Mouse (Mus musculus) heart, embryonic 15.5 days (tissue): Measurements from ENCODE around the gene Arhgap24. TPM values are rescaled to one million over a fixed set of nuclear protein-coding genes. Genes with fewer than 3 reads are reported as not detected.

Source experiments
- ATAC-seq: fragments of 200-750 bp; cut with Nextera tagmentation; replicated peaks from 2 replicates; pipeline ENCODE4 v1.8.0; 2017; ENCODE audit warnings: low read depth, moderate TSS enrichment; ENCODE audit not compliant: insufficient number of reproducible peaks, insufficient read depth, low FRiP score
- H3K27ac ChIP-seq: fragments of 300-500 bp; sonication (generic); 2 replicates; pipeline ENCODE4 v1.5.1; 2015; ENCODE audit warnings: mild to moderate bottlenecking, inconsistent platforms
- H3K27me3 ChIP-seq: fragments of 300-500 bp; sonication (generic); 2 replicates; pipeline ENCODE4 v1.6.1; 2015; ENCODE audit warnings: inconsistent platforms
- H3K36me3 ChIP-seq: fragments of 300-500 bp; sonication (generic); 2 replicates; pipeline ENCODE4 v1.6.1; 2015; ENCODE audit warnings: mild to moderate bottlenecking, inconsistent platforms
- H3K4me1 ChIP-seq: fragments of 300-500 bp; sonication (generic); replicated peaks from 2 replicates; pipeline ENCODE4 v1.6.1; 2015; ENCODE audit warnings: inconsistent platforms
- H3K4me2 ChIP-seq: fragments of 300-500 bp; sonication (generic); 2 replicates; pipeline ENCODE4 v1.6.1; 2015; ENCODE audit warnings: inconsistent platforms, mild to moderate bottlenecking, moderate library complexity
- H3K4me3 ChIP-seq: fragments of 300-500 bp; sonication (generic); 2 replicates; pipeline ENCODE4 v1.5.1; 2015; ENCODE audit warnings: mild to moderate bottlenecking, inconsistent platforms
- H3K9ac ChIP-seq: fragments of 300-500 bp; sonication (generic); 2 replicates; pipeline ENCODE4 v1.6.1; 2015; ENCODE audit warnings: mild to moderate bottlenecking, inconsistent platforms
- H3K9me3 ChIP-seq: fragments of 300-500 bp; sonication (generic); replicated peaks from 2 replicates; pipeline ENCODE4 v1.6.1; 2016; ENCODE audit warnings: inconsistent platforms
- WGBS: fragments of 180-500 bp; shearing (Covaris S2); methylation state at CpG from one replicate; pipeline ENCODE4 v1.1.7; 2015; ENCODE audit warnings: mixed read lengths; 5-methylcytosine and 5-hydroxymethylcytosine counted together
- polyA plus RNA-seq: library from polyadenylated mRNA; unstranded; fragments of >200 nt; fragmentation: Nextera tagmentation; extraction: Ambion mirVana; gene quantifications from 2 replicates; pipeline ENCODE4 v1.2.1, GENCODE M21; 2015

Gene Arhgap24
- polyA plus RNA-seq, 1 experiment from 2014 or later = 13.4 TPM

DNA sequence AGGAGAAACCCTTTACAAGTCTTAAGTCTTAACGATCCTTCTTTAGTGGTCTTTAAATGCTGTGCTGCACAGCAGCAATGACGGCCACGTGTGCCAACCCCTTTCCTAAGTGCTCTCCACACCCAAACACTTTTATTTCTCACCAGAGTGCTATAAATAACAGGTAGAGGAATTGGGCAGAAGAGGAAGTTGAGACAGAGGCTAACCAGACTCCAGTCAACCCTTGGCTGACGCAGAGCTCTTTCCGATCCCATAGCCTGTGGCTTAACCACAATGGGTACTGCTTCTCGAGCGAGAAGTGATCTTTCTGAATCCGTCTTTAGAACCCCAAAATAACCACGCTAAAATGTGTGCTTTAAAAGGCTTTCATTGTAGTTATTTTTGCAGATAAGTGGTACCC lies 296.7 kb downstream of the Arhgap24 start:
- Histone ChIP-seq H3K9ac (no peak overlapping the region), H3K4me1 (peaks cover 12% of the 10 kb centered on the region), H3K4me3 (no peak overlapping the region), H3K27me3 (no peaks in the 10 kb centered on the region), H3K9me3 (no peaks in the 10 kb centered on the region), H3K27ac (peak overlapping the region; percentile 28; the same call in 1 of the 2 replicates), H3K4me2 (peak overlapping the region; percentile 17), H3K36me3 (no peaks in the 10 kb centered on the region)
- peak; percentile 50; the same call in 1 of the 2 replicates for ATAC-seq
- 43% methylated on average over 9 of the region's 9 CpGs for WGBS

DNA sequence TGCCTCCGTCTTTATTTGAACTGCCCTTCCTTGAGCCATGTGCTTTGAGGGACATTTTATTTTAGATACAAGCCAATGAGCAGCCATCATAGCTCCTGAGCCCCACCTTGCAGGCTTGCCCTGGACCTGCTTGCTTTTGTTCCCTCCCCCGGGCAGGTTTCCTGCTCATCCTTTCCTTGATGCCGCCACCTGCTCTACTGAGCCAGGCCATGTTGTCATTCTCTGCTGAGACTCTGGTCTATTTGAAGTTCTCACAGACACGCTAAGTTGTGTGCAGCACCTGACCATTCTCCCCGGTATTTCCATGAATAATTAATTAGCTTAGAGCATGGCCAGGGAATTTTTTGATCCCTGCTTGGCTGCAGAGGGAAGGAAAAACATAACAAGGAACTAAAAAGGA lies 297.1 kb downstream of the Arhgap24 start:
- no peak for ATAC-seq
- WGBS = 65% methylated on average over 5 of the region's 5 CpGs
- H3K9me3 ChIP-seq = no peaks in the 10 kb centered on the region
- peaks cover 12% of the 10 kb centered on the region for H3K4me1 ChIP-seq
- no peaks in the 10 kb centered on the region for H3K27me3 ChIP-seq
- peak overlapping the region; percentile 28; the same call in 1 of the 2 replicates for H3K27ac ChIP-seq
- no peaks in the 10 kb centered on the region for H3K36me3 ChIP-seq
- H3K4me3 ChIP-seq = no peak overlapping the region
- peak overlapping the region; percentile 17 for H3K4me2 ChIP-seq
- H3K9ac ChIP-seq = no peak overlapping the region

DNA sequence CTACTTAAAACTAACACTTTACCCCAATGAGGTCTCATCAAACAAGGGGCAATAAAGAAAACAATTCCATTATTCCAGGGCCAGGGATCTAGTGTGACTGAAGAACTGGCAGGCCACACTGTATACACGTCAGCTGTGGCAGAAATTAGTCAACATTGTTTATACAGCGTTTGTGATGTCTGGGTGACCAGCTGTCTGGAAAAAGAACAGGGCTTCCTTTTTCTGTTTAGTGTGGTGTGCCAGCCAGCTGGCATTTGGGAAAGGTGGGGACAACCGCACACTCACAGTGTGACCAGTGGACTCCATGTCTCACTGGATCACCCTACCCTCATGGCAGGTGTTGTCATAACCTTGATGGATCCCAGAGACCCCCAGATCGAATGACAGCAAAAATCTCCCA lies 302.4 kb downstream of the Arhgap24 start:
- Histone ChIP-seq H3K36me3 (no peaks in the 10 kb centered on the region), H3K27me3 (no peaks in the 10 kb centered on the region), H3K4me2 (no peak overlapping the region), H3K9me3 (no peaks in the 10 kb centered on the region), H3K4me1 (no peaks in the 10 kb centered on the region), H3K27ac (no peak overlapping the region), H3K4me3 (no peak overlapping the region), H3K9ac (no peak overlapping the region)
- 57% methylated on average over 4 of the region's 4 CpGs for WGBS
- ATAC-seq = 0 out of 2 replicates have a peak, but pooled peaks have one; percentile 27

DNA sequence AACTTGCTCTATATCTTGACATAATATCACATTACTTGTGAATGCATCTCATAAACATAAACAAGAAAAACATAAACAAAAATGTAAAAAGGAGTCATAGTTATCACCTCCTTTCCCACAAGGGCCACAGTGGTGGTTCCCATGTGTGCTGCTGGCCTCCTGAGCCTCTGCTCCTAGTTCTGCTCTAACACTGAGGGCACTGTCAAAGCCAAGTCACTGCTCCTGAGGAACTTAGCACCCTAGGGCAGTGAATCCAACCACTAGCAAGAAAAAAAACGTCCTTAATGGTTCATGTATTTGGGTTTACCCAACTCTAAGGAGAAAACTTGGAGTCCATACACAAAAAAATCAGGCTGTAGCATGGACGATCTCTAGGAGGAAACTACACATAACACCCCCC lies 304.9 kb downstream of the Arhgap24 start:
- WGBS = 67% methylated on average over 2 of the region's 2 CpGs
- H3K4me3 ChIP-seq = no peak overlapping the region
- H3K36me3 ChIP-seq = no peaks in the 10 kb centered on the region
- no peak for ATAC-seq
- H3K27ac ChIP-seq = no peak overlapping the region
- H3K9ac ChIP-seq = no peak overlapping the region
- no peaks in the 10 kb centered on the region for H3K4me1 ChIP-seq
- no peak overlapping the region for H3K4me2 ChIP-seq
- H3K9me3 ChIP-seq = no peaks in the 10 kb centered on the region
- H3K27me3 ChIP-seq = no peaks in the 10 kb centered on the region

DNA sequence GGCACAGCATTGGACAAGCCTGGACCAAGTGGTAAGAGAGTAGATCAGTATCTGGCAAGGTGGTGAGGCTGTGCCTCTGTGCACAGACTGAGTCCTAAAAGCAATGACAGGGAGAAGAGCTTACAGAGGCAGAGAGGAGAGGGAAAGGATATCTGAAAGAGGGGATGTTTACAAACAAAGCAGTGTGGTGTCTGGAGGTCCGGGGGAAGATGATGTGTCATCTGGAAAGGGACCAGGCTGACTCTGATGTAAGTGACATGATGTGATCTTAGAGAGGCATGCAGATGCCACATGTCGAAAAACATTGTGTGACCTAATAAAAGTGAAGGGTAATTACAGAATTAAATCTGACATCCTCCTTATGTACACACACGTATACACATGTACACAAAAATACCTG lies 307.2 kb downstream of the Arhgap24 start:
- Histone ChIP-seq H3K27me3 (no peaks in the 10 kb centered on the region), H3K4me2 (no peak overlapping the region), H3K4me1 (no peaks in the 10 kb centered on the region), H3K9me3 (no peaks in the 10 kb centered on the region), H3K9ac (no peak overlapping the region), H3K36me3 (no peaks in the 10 kb centered on the region), H3K4me3 (no peak overlapping the region), H3K27ac (no peak overlapping the region)
- no peak for ATAC-seq
- WGBS = 70% methylated on average over 3 of the region's 3 CpGs

DNA sequence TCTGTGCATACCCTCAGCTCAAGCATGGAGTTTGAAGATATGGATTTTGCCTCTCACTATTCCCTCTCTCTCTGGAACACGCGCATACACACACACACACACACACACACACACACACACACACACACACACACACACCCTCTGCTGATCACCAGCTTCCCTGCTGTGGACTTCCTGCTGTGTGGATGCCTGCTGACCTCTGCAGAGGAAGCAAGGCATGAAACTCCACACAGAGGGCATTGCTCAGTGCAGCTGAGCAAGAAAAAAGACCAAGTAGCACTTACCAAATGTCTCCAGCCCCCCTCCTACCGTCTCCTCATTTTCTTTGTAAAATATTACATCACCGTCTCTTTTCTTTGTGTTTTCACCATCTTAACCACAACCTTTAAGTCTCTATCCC lies 310.1 kb downstream of the Arhgap24 start:
- no peaks in the 10 kb centered on the region for H3K9me3 ChIP-seq
- H3K27ac ChIP-seq = no peak overlapping the region
- no peaks in the 10 kb centered on the region for H3K27me3 ChIP-seq
- H3K9ac ChIP-seq = no peak overlapping the region
- no peaks in the 10 kb centered on the region for H3K4me1 ChIP-seq
- H3K4me2 ChIP-seq = no peak overlapping the region
- WGBS = 50% methylated on average over 4 of the region's 4 CpGs
- H3K36me3 ChIP-seq = no peaks in the 10 kb centered on the region
- no peak overlapping the region for H3K4me3 ChIP-seq
- ATAC-seq = no peak

DNA sequence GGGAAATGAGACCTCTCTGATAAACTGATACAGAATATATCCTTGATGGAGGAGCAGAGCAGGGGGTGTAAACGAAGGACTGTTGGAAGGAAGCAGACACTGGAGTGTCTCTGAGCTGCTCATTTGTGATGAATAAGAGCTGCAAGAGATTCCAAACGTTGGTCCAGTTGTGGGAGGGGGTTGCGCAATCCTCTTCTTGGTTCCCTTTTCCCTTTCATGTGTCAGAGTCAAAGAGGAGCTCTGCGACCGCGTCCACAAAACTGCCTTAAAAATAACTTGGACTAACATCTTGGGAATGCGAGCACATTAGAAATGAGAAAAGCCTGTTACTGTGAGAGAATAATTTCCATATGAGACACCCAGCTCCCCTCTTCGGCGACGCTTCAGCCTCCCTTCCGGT lies 312.3 kb downstream of the Arhgap24 start:
- Histone ChIP-seq H3K9me3 (no peaks in the 10 kb centered on the region), H3K4me3 (no peak overlapping the region), H3K36me3 (no peaks in the 10 kb centered on the region), H3K27me3 (no peaks in the 10 kb centered on the region), H3K4me1 (no peaks in the 10 kb centered on the region), H3K27ac (no peak overlapping the region), H3K4me2 (no peak overlapping the region), H3K9ac (no peak overlapping the region)
- 78% methylated on average over 11 of the region's 11 CpGs for WGBS
- no peak for ATAC-seq

DNA sequence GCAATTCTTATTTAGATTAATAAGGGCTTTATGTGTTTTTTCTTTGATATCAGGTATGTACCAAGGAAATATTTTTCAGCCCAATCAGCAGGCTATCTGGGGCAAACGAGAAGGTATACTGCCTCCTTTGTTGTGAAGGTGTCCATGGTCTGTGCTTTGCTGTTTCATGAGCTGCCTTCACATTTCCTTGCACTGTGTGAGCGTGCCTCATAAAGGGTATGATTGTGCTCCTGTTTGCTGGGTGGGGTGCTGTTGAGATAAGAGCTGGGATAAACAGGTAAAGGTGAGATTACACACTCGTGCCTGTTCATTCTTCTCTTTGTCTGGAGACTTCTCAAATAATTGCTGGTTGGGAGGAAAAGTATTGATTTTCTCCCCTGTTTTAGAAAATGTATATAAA lies 320.3 kb downstream of the Arhgap24 start:
- Histone ChIP-seq H3K27ac (no peak overlapping the region), H3K4me1 (no peaks in the 10 kb centered on the region), H3K4me2 (no peak overlapping the region), H3K9me3 (no peaks in the 10 kb centered on the region), H3K27me3 (no peaks in the 10 kb centered on the region), H3K9ac (no peak overlapping the region), H3K4me3 (no peak overlapping the region), H3K36me3 (no peaks in the 10 kb centered on the region)
- 75% methylated on average over 3 of the region's 3 CpGs for WGBS
- ATAC-seq = no peak

DNA sequence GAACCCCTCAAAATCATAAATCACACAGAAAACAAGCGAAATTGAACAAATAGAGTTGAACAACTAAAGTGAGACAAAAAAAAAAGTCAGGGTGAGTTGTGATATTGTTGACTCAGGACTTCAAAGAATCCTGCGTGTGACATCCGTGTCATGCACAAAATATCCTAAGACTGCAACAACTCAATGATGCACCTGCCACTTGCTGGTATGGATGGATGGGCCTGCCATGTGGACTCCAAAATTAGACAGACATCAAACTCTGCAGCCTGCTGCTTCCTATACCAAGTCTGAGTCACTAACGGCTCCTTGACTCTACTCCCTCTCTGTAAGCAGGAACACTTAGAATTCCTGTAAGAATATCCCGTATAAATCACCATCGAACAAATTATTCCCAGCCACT lies 321.6 kb downstream of the Arhgap24 start:
- WGBS = 72% methylated on average over 6 of the region's 6 CpGs
- Histone ChIP-seq H3K27ac (no peak overlapping the region), H3K9me3 (no peaks in the 10 kb centered on the region), H3K4me2 (no peak overlapping the region), H3K27me3 (no peaks in the 10 kb centered on the region), H3K9ac (no peak overlapping the region), H3K4me1 (no peaks in the 10 kb centered on the region), H3K4me3 (no peak overlapping the region), H3K36me3 (no peaks in the 10 kb centered on the region)
- no peak for ATAC-seq

DNA sequence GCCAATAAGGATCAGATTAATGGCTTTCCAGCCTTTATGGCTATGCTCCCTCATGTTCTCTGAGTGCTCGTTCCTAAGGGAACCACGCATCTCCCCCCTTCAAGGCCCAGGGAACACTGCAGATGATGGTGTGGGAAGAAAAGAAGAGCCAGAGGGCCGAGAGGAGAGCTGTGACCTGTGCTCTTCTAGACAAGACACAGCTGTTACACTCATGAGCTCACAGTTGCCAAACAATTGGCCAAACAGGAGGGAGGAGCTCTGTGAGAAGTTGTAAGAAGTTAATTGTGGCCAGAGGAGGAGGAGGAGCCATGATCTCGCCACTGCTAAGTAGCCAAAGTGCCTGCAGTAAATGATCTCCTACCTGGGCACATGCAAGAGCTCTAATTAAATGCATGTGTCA lies 322.5 kb downstream of the Arhgap24 start:
- H3K27ac ChIP-seq = no peak overlapping the region
- H3K4me3 ChIP-seq = no peak overlapping the region
- H3K36me3 ChIP-seq = no peaks in the 10 kb centered on the region
- H3K4me2 ChIP-seq = no peak overlapping the region
- 57% methylated on average over 4 of the region's 4 CpGs for WGBS
- H3K27me3 ChIP-seq = no peaks in the 10 kb centered on the region
- no peaks in the 10 kb centered on the region for H3K4me1 ChIP-seq
- ATAC-seq = no peak
- no peak overlapping the region for H3K9ac ChIP-seq
- no peaks in the 10 kb centered on the region for H3K9me3 ChIP-seq

DNA sequence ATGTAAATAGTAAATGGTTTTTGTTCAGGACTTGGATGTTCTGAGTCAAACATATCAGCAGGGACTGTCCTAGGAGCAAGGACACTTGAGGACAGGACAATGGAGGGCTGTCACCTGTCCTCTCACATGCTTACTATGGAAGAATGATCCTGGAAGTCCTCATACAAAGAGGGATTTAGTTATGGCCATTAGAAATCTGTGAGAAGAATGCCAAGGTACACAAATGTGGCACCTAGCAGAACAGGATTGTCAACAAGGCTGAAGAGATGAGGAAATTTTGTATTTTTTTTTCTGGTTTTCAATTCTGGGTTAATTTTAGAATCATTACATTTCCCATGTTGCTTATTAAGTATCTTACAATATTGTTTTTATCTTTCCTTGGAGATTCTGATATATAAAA lies 326.3 kb downstream of the Arhgap24 start:
- no peak overlapping the region for H3K4me2 ChIP-seq
- ATAC-seq = no peak
- no peaks in the 10 kb centered on the region for H3K4me1 ChIP-seq
- H3K27ac ChIP-seq = no peak overlapping the region
- no peak overlapping the region for H3K9ac ChIP-seq
- no peak overlapping the region for H3K4me3 ChIP-seq
- no peaks in the 10 kb centered on the region for H3K36me3 ChIP-seq
- no peaks in the 10 kb centered on the region for H3K27me3 ChIP-seq
- H3K9me3 ChIP-seq = no peaks in the 10 kb centered on the region

DNA sequence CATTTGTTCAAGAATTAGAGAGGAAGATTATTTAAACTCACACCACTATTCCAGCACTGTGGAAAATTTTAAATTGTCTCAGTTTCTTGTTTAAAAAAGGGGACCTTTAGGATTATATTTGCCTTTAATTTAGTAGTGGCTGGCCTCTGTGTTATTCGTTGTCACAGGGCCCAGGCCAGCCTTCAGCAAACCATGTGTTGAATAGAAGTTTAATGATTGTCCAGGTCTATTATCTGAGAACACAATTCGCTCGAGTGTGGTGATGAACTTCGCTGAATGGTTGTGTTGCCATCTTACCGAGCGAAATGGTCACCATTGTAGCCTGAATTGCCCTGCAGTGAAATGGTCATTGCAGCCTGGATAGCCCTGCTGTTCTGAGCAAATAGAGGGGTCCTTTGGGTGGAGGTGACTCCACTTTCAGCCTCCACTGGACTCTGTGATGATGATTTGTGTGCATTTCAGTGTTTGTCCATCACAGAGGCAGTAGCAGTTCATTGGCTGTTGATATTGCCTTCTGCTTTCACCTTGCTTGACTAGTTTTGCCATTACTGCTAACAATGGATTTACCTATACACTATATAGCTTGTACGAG lies 329.3 kb downstream of the Arhgap24 start:
- Histone ChIP-seq H3K27ac (no peak overlapping the region), H3K9me3 (no peaks in the 10 kb centered on the region), H3K4me2 (no peak overlapping the region), H3K4me3 (no peak overlapping the region), H3K36me3 (no peaks in the 10 kb centered on the region), H3K27me3 (no peaks in the 10 kb centered on the region), H3K9ac (no peak overlapping the region), H3K4me1 (no peaks in the 10 kb centered on the region)
- 81% methylated on average over 7 of the region's 7 CpGs for WGBS
- no peak for ATAC-seq
